Mouse (Mus musculus): ENCODE results near the gene Yap1. TPM values are rescaled to one million over a fixed set of nuclear protein-coding genes. Genes with fewer than 3 reads are reported as not detected.

Yap1 gene
- polyA plus RNA-seq, 1 experiment, result 128 TPM

DNA sequence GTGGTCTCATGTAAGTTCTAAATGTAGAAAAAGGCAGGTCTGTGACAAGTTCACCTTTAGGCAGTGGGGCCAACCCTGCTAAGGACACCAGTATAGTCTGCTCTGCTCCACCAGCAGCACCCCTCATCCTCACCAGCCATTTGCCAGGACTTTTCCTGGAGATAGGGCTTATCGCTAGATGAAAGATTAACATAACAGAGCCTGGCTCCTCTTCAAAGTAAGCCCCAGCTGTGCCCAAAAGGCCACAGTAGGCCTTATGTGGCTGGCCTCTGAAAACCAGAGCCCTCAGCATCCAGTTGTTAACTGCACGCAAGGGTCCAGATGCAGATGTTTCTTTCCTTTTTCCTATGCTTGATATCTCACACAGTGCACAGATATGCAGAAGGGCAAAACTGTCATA is 45.1 kb downstream of the Yap1 start:
- TF ChIP-seq POLR2A (IDR thresholded peaks at IDR 0.05; ENCODE audit: low read depth, low read length) (no peak), CTCF (IDR thresholded peaks at IDR 0.05; ENCODE audit: borderline replicate concordance, insufficient read depth, low read length) (no peak)
- peaks cover 12% of the 10 kb centered on the region for H3K4me1 ChIP-seq (ENCODE audit: control insufficient read depth, insufficient read depth, low read length)
- H3K27ac ChIP-seq (ENCODE audit: insufficient read depth, low read length), result no peak overlapping the region
- H3K4me3 ChIP-seq (ENCODE audit: insufficient read depth, low read length), result no peak overlapping the region

DNA sequence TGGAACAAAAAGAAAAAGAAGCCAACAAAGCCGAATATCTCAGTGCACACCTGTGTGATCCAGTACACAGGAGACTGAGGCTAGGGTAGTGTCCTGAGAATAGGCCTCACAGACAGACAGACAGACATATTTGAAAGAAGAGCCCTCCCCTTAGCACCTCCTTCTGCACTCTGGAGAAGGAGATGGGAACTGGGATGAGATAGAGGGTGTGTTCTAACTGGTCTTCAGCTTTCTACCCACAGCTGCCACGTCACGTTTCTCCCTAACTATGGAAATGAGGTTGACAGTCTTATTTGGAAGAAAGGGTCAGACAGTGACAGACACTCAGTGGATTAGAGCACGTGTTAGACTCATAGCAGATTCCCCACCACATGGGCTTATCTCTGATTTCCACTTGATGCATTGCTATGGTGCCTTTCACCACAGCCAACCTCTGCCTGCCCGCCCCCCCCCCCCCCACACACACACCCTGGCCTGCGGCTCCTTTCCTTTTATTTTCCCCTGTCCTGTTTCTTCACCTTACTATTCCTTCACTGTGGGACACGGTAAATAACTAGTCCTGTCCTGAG is 46.3 kb downstream of the Yap1 start:
- TF ChIP-seq CTCF (IDR thresholded peaks at IDR 0.05; ENCODE audit: borderline replicate concordance, insufficient read depth, low read length) (no peak), POLR2A (IDR thresholded peaks at IDR 0.05; ENCODE audit: low read depth, low read length) (no peak)
- H3K4me3 ChIP-seq (ENCODE audit: insufficient read depth, low read length), result no peak overlapping the region
- peaks cover 11% of the 10 kb centered on the region for H3K4me1 ChIP-seq (ENCODE audit: control insufficient read depth, insufficient read depth, low read length)
- no peak overlapping the region for H3K27ac ChIP-seq (ENCODE audit: insufficient read depth, low read length)

DNA sequence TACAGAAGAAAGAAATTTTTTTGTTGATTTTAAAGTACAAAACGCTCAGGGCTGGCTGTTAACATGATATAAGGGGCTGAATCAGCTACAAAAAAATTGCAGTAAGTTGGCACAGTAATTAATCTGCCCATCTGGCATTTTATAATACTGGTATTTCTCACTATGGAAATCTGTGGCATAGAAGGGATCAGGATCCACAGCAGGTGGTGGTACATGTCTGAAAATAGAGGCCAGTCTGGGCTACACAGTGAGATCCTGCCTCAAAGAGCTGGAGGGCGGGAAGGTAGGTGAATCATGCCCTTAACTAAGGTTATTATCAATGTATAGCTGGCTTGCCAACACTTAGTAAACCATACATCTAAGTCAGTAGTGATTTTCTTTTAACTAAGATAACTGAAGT is 47.0 kb downstream of the Yap1 start:
- peaks cover 4% of the 10 kb centered on the region for H3K4me1 ChIP-seq (ENCODE audit: control insufficient read depth, insufficient read depth, low read length)
- no peak overlapping the region for H3K27ac ChIP-seq (ENCODE audit: insufficient read depth, low read length)
- no peak overlapping the region for H3K4me3 ChIP-seq (ENCODE audit: insufficient read depth, low read length)
- TF ChIP-seq POLR2A (IDR thresholded peaks at IDR 0.05; ENCODE audit: low read depth, low read length) (no peak), CTCF (IDR thresholded peaks at IDR 0.05; ENCODE audit: borderline replicate concordance, insufficient read depth, low read length) (no peak)

DNA sequence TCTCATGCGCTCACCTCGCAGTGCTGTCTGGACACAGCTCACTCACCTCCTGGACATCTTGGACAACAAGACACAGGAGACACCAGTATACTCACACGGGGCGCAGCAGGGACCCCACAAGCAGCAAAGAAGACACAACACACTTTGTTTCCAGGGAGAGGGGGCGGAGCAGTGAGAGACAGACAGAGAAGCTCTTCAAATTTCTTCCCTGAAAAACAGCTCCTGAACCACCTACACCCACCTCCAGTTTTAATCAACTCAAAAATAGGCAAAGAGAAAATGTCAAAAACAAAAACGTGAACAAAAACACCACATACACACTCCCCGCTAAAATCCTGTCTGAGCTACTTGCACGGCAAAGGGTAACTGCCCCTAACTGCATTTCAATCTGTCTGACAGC is 48.0 kb downstream of the Yap1 start:
- TF ChIP-seq POLR2A (IDR thresholded peaks at IDR 0.05; ENCODE audit: low read depth, low read length), result no peak
- TF ChIP-seq CTCF (IDR thresholded peaks at IDR 0.05; ENCODE audit: borderline replicate concordance, insufficient read depth, low read length), result no peak
- Histone ChIP-seq H3K27ac (ENCODE audit: insufficient read depth, low read length) (no peak overlapping the region), H3K4me1 (ENCODE audit: control insufficient read depth, insufficient read depth, low read length) (peaks cover 4% of the 10 kb centered on the region), H3K4me3 (ENCODE audit: insufficient read depth, low read length) (no peak overlapping the region)

DNA sequence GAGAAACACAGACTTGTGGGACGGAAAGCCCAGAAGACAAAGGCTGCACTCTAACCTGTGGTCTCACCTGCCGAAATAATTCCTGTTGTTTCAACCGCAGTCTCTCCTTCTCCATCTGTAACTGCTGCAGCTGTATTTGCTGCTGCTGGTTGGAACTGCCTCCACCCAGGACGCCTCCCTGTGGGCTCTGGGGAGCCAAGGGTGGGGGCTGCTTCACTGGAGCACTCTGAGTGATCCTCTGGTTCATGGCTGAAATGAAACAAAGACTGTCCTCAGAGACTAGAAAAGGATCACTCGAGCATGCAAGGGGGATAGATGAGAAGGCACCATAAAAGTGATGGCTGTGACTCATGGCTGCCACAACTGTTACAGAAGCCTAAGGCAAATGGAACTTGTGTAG is 51.5 kb downstream of the Yap1 start:
- Histone ChIP-seq H3K27ac (ENCODE audit: insufficient read depth, low read length) (no peak overlapping the region; the same call in 1 of the 2 replicates), H3K4me3 (ENCODE audit: insufficient read depth, low read length) (no peak overlapping the region), H3K4me1 (ENCODE audit: control insufficient read depth, insufficient read depth, low read length) (peaks cover 2% of the 10 kb centered on the region)
- no peak for TF ChIP-seq POLR2A (IDR thresholded peaks at IDR 0.05; ENCODE audit: low read depth, low read length)

DNA sequence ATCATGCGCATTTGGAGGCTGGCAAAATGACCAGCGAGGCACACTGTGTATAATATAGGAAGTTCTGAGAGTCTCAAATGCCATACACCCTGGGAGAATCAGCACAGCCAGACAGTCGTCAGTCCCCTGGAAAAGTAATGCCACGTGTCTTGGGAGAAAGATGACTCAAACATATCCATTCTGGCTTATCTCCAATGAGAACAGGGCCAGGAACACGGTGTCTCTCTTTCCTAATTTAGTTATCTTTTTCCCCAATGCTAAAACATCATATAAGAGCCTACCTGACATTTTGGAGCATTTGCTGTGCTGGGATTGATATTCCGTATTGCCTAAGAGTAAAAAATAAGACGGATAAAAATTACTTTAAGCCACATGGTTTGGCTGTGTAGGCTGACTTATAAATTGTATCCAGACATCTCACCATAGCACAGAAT is 54.2 kb downstream of the Yap1 start:
- peak overlapping the region; percentile 46 for H3K27ac ChIP-seq (ENCODE audit: insufficient read depth, low read length)
- no peak for TF ChIP-seq POLR2A (IDR thresholded peaks at IDR 0.05; ENCODE audit: low read depth, low read length)
- TF ChIP-seq CTCF (IDR thresholded peaks at IDR 0.05; ENCODE audit: borderline replicate concordance, insufficient read depth, low read length), result no peak
- H3K4me1 ChIP-seq (ENCODE audit: control insufficient read depth, insufficient read depth, low read length), result peaks cover 9% of the 10 kb centered on the region
- H3K4me3 ChIP-seq (ENCODE audit: insufficient read depth, low read length), result no peak overlapping the region

DNA sequence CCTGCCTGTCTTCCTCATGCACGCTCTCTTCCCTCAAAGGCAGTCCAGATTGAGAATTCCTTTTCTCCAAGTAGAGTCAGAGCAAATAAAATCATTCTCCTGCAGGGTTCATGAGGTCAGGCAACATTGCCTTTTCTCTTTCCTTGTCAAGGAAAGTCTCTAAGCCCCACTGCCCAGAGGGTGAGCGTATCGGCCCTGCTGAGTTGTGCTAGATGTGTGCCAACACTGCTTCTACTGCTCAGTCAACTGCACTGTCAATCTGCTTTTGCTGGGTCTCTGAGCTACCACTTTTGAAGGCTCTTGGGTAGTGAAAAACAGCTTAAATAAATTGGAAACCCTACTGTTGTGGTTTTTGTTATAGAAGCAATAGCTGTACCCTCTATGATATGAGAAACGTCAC is 56.5 kb downstream of the Yap1 start:
- H3K27ac ChIP-seq (ENCODE audit: insufficient read depth, low read length), result peak overlapping the region; percentile 91

DNA sequence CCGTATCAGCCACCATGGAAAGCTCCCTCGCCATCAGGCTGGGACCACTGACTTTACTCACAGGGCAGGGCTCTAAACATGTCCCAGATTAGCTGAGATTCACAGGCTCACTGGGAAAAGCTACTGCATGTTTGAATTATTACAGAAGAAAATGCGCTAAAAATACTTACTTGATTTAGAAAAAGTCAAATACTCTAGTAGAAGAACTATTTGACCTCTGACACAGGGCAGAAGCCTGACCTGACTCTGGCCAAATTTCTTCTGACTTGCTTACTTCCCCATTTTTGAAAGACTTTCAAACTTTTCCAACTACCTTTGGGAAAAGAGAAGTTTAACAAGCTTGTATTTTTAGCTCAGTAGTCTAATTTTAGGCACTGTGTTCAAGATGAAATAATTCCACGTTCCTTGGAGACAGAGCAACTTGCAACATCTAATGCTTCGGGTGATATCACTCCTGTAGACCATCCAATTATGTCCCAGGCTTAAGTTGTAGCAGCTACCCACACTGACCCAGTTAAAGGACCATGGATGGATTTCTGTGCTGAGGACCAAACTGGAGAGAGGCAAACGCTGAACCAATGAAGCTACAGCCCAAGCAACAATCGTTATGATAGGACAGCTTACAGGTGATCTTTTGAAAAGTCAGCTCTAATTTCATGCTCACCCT is 60.5 kb downstream of the Yap1 start:
- no peak for TF ChIP-seq POLR2A (IDR thresholded peaks at IDR 0.05; ENCODE audit: low read depth, low read length)
- no peak for TF ChIP-seq CTCF (IDR thresholded peaks at IDR 0.05; ENCODE audit: borderline replicate concordance, insufficient read depth, low read length)
- Histone ChIP-seq H3K27ac (ENCODE audit: insufficient read depth, low read length) (no peak overlapping the region), H3K4me3 (ENCODE audit: insufficient read depth, low read length) (no peak overlapping the region), H3K4me1 (ENCODE audit: control insufficient read depth, insufficient read depth, low read length) (peaks cover 9% of the 10 kb centered on the region)

More for the DNA sequence above, 56.5 kb downstream of the Yap1 start:
- TF ChIP-seq CTCF (IDR thresholded peaks at IDR 0.05; ENCODE audit: borderline replicate concordance, insufficient read depth, low read length) (no peak), POLR2A (IDR thresholded peaks at IDR 0.05; ENCODE audit: low read depth, low read length) (no peak)
- Histone ChIP-seq H3K4me1 (ENCODE audit: control insufficient read depth, insufficient read depth, low read length) (peaks cover 9% of the 10 kb centered on the region), H3K4me3 (ENCODE audit: insufficient read depth, low read length) (no peak overlapping the region)

DNA sequence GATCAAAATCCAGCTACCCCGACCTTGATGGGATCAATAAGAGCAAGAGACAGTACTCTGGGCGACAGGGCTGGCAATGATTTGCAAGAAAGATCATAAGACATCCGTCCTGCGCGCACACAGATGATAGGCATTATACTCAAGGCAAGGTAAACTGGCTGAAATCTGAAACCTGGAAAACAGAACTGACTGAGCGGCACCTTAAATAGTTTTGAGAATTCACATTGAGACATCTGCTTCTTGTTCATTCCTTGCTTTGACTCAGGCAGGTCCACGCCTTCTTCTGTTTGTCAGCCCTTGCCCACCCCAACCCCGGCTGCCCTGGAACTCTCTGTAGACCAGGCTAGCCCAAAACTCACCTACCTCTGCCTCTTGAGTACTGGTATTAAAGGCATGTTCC is 61.7 kb downstream of the Yap1 start:
- Histone ChIP-seq H3K27ac (ENCODE audit: insufficient read depth, low read length) (no peak overlapping the region), H3K4me3 (ENCODE audit: insufficient read depth, low read length) (no peak overlapping the region), H3K4me1 (ENCODE audit: control insufficient read depth, insufficient read depth, low read length) (peaks cover 5% of the 10 kb centered on the region)
- TF ChIP-seq CTCF (IDR thresholded peaks at IDR 0.05; ENCODE audit: borderline replicate concordance, insufficient read depth, low read length) (no peak), POLR2A (IDR thresholded peaks at IDR 0.05; ENCODE audit: low read depth, low read length) (no peak)

DNA sequence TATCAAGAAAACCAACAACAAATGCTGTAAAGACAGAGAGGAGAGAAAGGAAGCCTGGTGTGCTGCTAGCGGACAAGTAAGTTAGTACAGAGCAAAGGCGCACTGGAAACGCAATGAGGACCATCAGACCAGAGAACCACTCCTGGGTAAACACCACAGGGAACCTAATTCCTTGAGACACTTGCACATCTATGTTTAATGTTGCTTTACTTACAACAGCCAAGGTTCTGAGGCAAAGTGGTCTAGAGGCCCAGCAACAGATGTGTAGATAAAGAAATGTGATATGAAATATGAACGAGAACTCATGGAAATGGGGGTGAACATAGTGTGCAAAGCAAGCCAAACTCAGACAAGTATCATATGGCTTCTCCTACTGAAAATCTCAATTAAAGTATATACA is 64.3 kb downstream of the Yap1 start:
- no peak overlapping the region for H3K4me3 ChIP-seq (ENCODE audit: insufficient read depth, low read length)
- no peak for TF ChIP-seq CTCF (IDR thresholded peaks at IDR 0.05; ENCODE audit: borderline replicate concordance, insufficient read depth, low read length)
- TF ChIP-seq POLR2A (IDR thresholded peaks at IDR 0.05; ENCODE audit: low read depth, low read length), result no peak
- no peak overlapping the region for H3K27ac ChIP-seq (ENCODE audit: insufficient read depth, low read length)
- no peaks in the 10 kb centered on the region; the same call in 1 of the 2 replicates for H3K4me1 ChIP-seq (ENCODE audit: control insufficient read depth, insufficient read depth, low read length)

Measured in embryonic fibroblast, embryonic 13.5 days (primary cell).